Mouse (Mus musculus): Measurements from ENCODE around the gene Olfr494. TPM values are rescaled to one million over a fixed set of nuclear protein-coding genes. Genes with fewer than 3 reads are reported as not detected.

Gene Olfr494
- polyA plus RNA-seq (2015; fragmentation: Nextera tagmentation; extraction: Ambion mirVana): not detected in 2 replicates

- DNase-seq (ENCODE audit: low spot score): no peak
Observed at GRCm38 (mm10) chr7:108365035-108365434, at the start of gene Olfr494. TSS of gene Olfr494 (plus strand) at chr7:108365335.

- no peak for DNase-seq (ENCODE audit: low spot score)
Observed at GRCm38 (mm10) chr7:108323574-108323973, 41.6 kb upstream of the Olfr494 start, which contains the start of gene Olfr492. TSS of gene Olfr492 (minus strand) at chr7:108323674.

- no peak for DNase-seq (ENCODE audit: low spot score)
Observed at GRCm38 (mm10) chr7:108346879-108347278, 18.3 kb upstream of the Olfr494 start, which contains the start of gene Olfr493. TSS of gene Olfr493 (minus strand) at chr7:108346979.

- no peak for DNase-seq (ENCODE audit: low spot score)
Observed at GRCm38 (mm10) chr7:108392867-108393266, 27.7 kb downstream of the Olfr494 start, which contains the start of gene Olfr495. TSS of gene Olfr495 (plus strand) at chr7:108393167.

Other genes with a start within 250 kb of the Olfr494 start
- not detected in 2 replicates for gene Olfr484, start 237.9 kb upstream of the Olfr494 start, polyA plus RNA-seq (2015; fragmentation: Nextera tagmentation; extraction: Ambion mirVana)
- not detected in 2 replicates for gene Olfr485, start 205.5 kb upstream of the Olfr494 start, polyA plus RNA-seq (2015; fragmentation: Nextera tagmentation; extraction: Ambion mirVana)
- not detected in 2 replicates for gene Olfr486, start 192.6 kb upstream of the Olfr494 start, polyA plus RNA-seq (2015; fragmentation: Nextera tagmentation; extraction: Ambion mirVana)
- not detected in 2 replicates for gene Olfr487, start 150.7 kb upstream of the Olfr494 start, polyA plus RNA-seq (2015; fragmentation: Nextera tagmentation; extraction: Ambion mirVana)
- not detected in 2 replicates for gene Olfr488, start 107.0 kb upstream of the Olfr494 start, polyA plus RNA-seq (2015; fragmentation: Nextera tagmentation; extraction: Ambion mirVana)
- gene Olfr490, start 76.4 kb upstream of the Olfr494 start, polyA plus RNA-seq (2015; fragmentation: Nextera tagmentation; extraction: Ambion mirVana): not detected in 2 replicates
- not detected in 2 replicates for gene Olfr491, start 51.9 kb upstream of the Olfr494 start, polyA plus RNA-seq (2015; fragmentation: Nextera tagmentation; extraction: Ambion mirVana)
- gene Olfr492, start 41.7 kb upstream of the Olfr494 start, polyA plus RNA-seq (2015; fragmentation: Nextera tagmentation; extraction: Ambion mirVana): not detected in 2 replicates
- not detected in 2 replicates for gene Olfr493, start 18.4 kb upstream of the Olfr494 start, polyA plus RNA-seq (2015; fragmentation: Nextera tagmentation; extraction: Ambion mirVana)
- gene Olfr495, start 27.8 kb downstream of the Olfr494 start, polyA plus RNA-seq (2015; fragmentation: Nextera tagmentation; extraction: Ambion mirVana): not detected in 2 replicates
- gene Olfr497, start 55.1 kb downstream of the Olfr494 start, polyA plus RNA-seq (2015; fragmentation: Nextera tagmentation; extraction: Ambion mirVana): not detected in 2 replicates
- gene Olfr498, start 100.0 kb downstream of the Olfr494 start, polyA plus RNA-seq (2015; fragmentation: Nextera tagmentation; extraction: Ambion mirVana): not detected in 2 replicates
- gene Olfr502, start 159.7 kb downstream of the Olfr494 start, polyA plus RNA-seq (2015; fragmentation: Nextera tagmentation; extraction: Ambion mirVana): not detected in 2 replicates
- not detected in 2 replicates for gene Olfr503, start 179.2 kb downstream of the Olfr494 start, polyA plus RNA-seq (2015; fragmentation: Nextera tagmentation; extraction: Ambion mirVana)
- not detected in 2 replicates for gene Olfr504, start 200.5 kb downstream of the Olfr494 start, polyA plus RNA-seq (2015; fragmentation: Nextera tagmentation; extraction: Ambion mirVana)
- not detected in 2 replicates for gene Olfr506, start 245.5 kb downstream of the Olfr494 start, polyA plus RNA-seq (2015; fragmentation: Nextera tagmentation; extraction: Ambion mirVana)